In genomic region chr1:190766800-190767199, GRCm38 (mm10) we compare ENCODE assay signal across 21 mouse cellular contexts.
DNase-seq lines count a peak whose midpoint lies in the region; ATAC-seq and TF ChIP-seq lines count a peak whose summit lies in the region.
"Had no signal": no experiment of that assay in that cellular context is flagged by ENCODE, and none has a peak within 500 bp of the region (broad histone marks: within the 10 kb centered on the region; RNA-seq: fewer than 3 reads in every experiment).

No protein-coding gene starts in this region.

- WGBS in lung, embryonic 14.5 days, result 90% methylated on average over 2 of the region's 2 CpGs
- WGBS in lung, embryonic 16.5 days, result 74% methylated on average over 2 of the region's 2 CpGs
- WGBS in lung, postnatal 0 days, result 76% methylated on average over 2 of the region's 2 CpGs

- no peak overlapping the region for H3K4me2 ChIP-seq in lung, embryonic 14.5 days
- H3K4me2 ChIP-seq in lung, embryonic 16.5 days (ENCODE audit: low read depth, low read length), result no peak overlapping the region
- no peak overlapping the region for H3K4me2 ChIP-seq in lung, postnatal 0 days (replicated peaks; ENCODE audit: low read depth, low read length)

- H3K27ac ChIP-seq in lung, embryonic 14.5 days (ENCODE audit: low read depth), result no peak overlapping the region
- no peak overlapping the region for H3K27ac ChIP-seq in lung, embryonic 16.5 days (ENCODE audit: low read length)
- H3K27ac ChIP-seq in lung, postnatal 0 days (ENCODE audit: low read length), result no peak overlapping the region

- H3K4me1 ChIP-seq in lung, embryonic 14.5 days (ENCODE audit: insufficient read depth), result peaks cover 3% of the 10 kb centered on the region; the same call in 1 of the 2 replicates
- peaks cover 5% of the 10 kb centered on the region; the same call in 1 of the 2 replicates for H3K4me1 ChIP-seq in lung, embryonic 16.5 days (replicated peaks; ENCODE audit: control insufficient read depth, insufficient read depth, low read length)
- H3K4me1 ChIP-seq in lung, postnatal 0 days (ENCODE audit: insufficient read depth, low read depth, low read length), result no peaks in the 10 kb centered on the region

- no peak for TF ChIP-seq CTCF in lung, embryonic 14.5 days (IDR thresholded peaks at IDR 0.05; ENCODE audit: low read depth)
- no peak for TF ChIP-seq CTCF in lung, postnatal 0 days (IDR thresholded peaks at IDR 0.05)

- no peak for ATAC-seq in lung, embryonic 14.5 days (ENCODE audit: insufficient read depth)
- peak; percentile 55; the same call in 1 of the 2 replicates for ATAC-seq in lung, embryonic 16.5 days (ENCODE audit: low read depth)
- ATAC-seq in lung, postnatal 0 days, result no peak
- ATAC-seq: activated CD4-positive, CD25-positive, alpha-beta regulatory T cell, adult 4 months; CD4-positive, CD25-positive, alpha-beta regulatory T cell, adult 4 months; Patski had no signal

- H3K36me3 ChIP-seq in lung, embryonic 14.5 days (ENCODE audit: insufficient read depth), result no peaks in the 10 kb centered on the region
- H3K36me3 ChIP-seq in lung, embryonic 16.5 days (ENCODE audit: control insufficient read depth, insufficient read depth, low read length), result no peaks in the 10 kb centered on the region
- no peaks in the 10 kb centered on the region for H3K36me3 ChIP-seq in lung, postnatal 0 days (ENCODE audit: insufficient read depth, low read length)

- peak; percentile 63 for DNase-seq in lung, embryonic 14.5 days
- DNase-seq in lung, adult 18-20 months, result no peak
- DNase-seq in lung, postnatal 25 days (ENCODE audit: low spot score), result no peak
- peak; percentile 39 for DNase-seq in lung, postnatal 10 days
- DNase-seq in lung, postnatal 0 days (ENCODE audit: low spot score), result no peak
- DNase-seq in lung, postnatal 14 days, result peak; percentile 9
- no peak for DNase-seq in lung, postnatal 36 days
- DNase-seq: adrenal gland, adult 2 months; adrenal gland, adult 8-10 months; adrenal gland, postnatal 10 days; adrenal gland, postnatal 14 days; adrenal gland, postnatal 25 days; adrenal gland, postnatal 36 days; B cell, adult 2 months; cerebellum, adult 11 months; cerebellum, adult 11-12 months had no signal

- no peak for TF ChIP-seq EP300 in lung, postnatal 0 days (IDR thresholded peaks at IDR 0.05)

- no peak overlapping the region for H3K9ac ChIP-seq in lung, embryonic 14.5 days
- H3K9ac ChIP-seq in lung, embryonic 16.5 days (ENCODE audit: low read length), result no peak overlapping the region
- no peak overlapping the region for H3K9ac ChIP-seq in lung, postnatal 0 days (replicated peaks; ENCODE audit: low read depth)

- H3K27me3 ChIP-seq in lung, embryonic 14.5 days (ENCODE audit: insufficient read depth, low read length), result no peaks in the 10 kb centered on the region
- no peaks in the 10 kb centered on the region for H3K27me3 ChIP-seq in lung, embryonic 16.5 days (ENCODE audit: control insufficient read depth, insufficient read depth, low read depth, low read length)
- H3K27me3 ChIP-seq in lung, postnatal 0 days (replicated peaks; ENCODE audit: insufficient read depth, low read length), result no peaks in the 10 kb centered on the region

- no peak overlapping the region for H3K4me3 ChIP-seq in lung, embryonic 14.5 days (ENCODE audit: low read depth, low read length)
- no peak overlapping the region for H3K4me3 ChIP-seq in lung, embryonic 16.5 days (ENCODE audit: low read length)
- no peak overlapping the region for H3K4me3 ChIP-seq in lung, postnatal 0 days (ENCODE audit: low read depth, low read length)

- no peaks in the 10 kb centered on the region for H3K9me3 ChIP-seq in lung, embryonic 14.5 days (ENCODE audit: low read depth, low read length)
- H3K9me3 ChIP-seq in lung, embryonic 16.5 days (ENCODE audit: control insufficient read depth, low read length), result peaks cover 4% of the 10 kb centered on the region; the same call in 1 of the 2 replicates
- no peaks in the 10 kb centered on the region; the same call in 1 of the 2 replicates for H3K9me3 ChIP-seq in lung, postnatal 0 days (ENCODE audit: low read length)
- H3K9me3 ChIP-seq: G1E had no signal

Comparison
In these comparisons a context has a peak if more than half of its experiments do, and no peak if none do; other contexts are left out.
1. DNase-seq: peak in lung, embryonic 14.5 days (single experiment), lung, postnatal 10 days (single experiment) and lung, postnatal 14 days (single experiment); none in lung, adult 18-20 months (0 of 2), lung, postnatal 25 days (single experiment), lung, postnatal 0 days (single experiment) and lung, postnatal 36 days (single experiment).